Mouse (Mus musculus): ENCODE measurements around the gene Grin2b. TPM values are rescaled to one million over a fixed set of nuclear protein-coding genes. Genes with fewer than 3 reads are reported as not detected.

Grin2b gene
- polyA plus RNA-seq, 1 experiment, result 4.0 TPM

DNA sequence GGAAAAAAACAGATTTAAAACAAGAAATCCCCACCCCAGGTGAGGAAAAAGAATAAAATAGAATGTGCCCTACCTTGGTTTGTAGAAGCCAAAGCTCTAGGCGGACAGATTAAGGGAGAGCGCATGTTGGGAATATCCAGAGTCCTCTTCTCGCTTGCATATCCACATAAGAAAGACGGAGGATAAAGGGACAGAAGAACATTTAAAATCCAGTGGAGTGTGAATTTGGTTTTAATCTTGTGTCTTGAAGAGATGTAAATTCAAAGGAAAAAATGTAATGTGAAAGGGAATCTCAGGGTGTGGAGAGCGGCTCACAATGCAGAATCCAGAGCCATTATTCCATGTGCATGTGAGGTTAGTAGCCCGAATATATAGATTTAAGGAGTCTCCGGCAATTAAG is 2.0 kb downstream of the Grin2b start:
- no peaks in the 10 kb centered on the region for H3K4me1 ChIP-seq (ENCODE audit: control insufficient read depth, insufficient read depth, low read length)
- no peak for DNase-seq
- TF ChIP-seq POLR2A (IDR thresholded peaks at IDR 0.05; ENCODE audit: borderline replicate concordance, insufficient read depth, low read length) (no peak), CTCF (IDR thresholded peaks at IDR 0.05; ENCODE audit: borderline replicate concordance, insufficient read depth, low read depth, low read length) (no peak)
- no peak overlapping the region for H3K4me3 ChIP-seq (replicated peaks; ENCODE audit: insufficient read depth, low read depth, low read length)
- WGBS, result 62% methylated on average over 7 of the region's 7 CpGs
- H3K27me3 ChIP-seq (ENCODE audit: control insufficient read depth, insufficient read depth, low read length), result no peaks in the 10 kb centered on the region
- no peak overlapping the region for H3K27ac ChIP-seq (ENCODE audit: insufficient read depth, low read length)

DNA sequence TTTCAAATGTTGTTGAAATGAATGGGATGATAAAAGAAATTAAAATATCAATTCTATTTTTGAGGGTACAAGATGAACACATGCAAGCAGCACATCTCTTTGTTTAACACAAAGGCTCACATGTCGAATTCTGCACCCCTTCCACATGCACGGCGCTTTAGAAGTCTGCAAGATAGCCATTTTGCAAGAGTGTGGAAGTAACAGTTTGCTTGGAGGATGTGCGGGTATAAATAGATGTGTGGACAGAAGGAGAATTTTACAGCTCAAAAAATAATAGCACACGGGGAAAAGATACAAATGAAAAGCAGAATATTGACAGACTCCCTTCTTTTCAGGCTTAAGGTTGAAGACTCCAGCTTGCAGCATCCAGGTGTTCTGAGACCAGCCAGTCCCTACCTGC is 2.9 kb downstream of the Grin2b start:
- TF ChIP-seq CTCF (IDR thresholded peaks at IDR 0.05; ENCODE audit: borderline replicate concordance, insufficient read depth, low read depth, low read length) (no peak), POLR2A (IDR thresholded peaks at IDR 0.05; ENCODE audit: borderline replicate concordance, insufficient read depth, low read length) (no peak)
- 78% methylated on average over 5 of the region's 5 CpGs for WGBS
- Histone ChIP-seq H3K4me1 (ENCODE audit: control insufficient read depth, insufficient read depth, low read length) (no peaks in the 10 kb centered on the region), H3K27ac (ENCODE audit: insufficient read depth, low read length) (no peak overlapping the region), H3K4me3 (replicated peaks; ENCODE audit: insufficient read depth, low read depth, low read length) (no peak overlapping the region), H3K27me3 (ENCODE audit: control insufficient read depth, insufficient read depth, low read length) (no peaks in the 10 kb centered on the region)
- no peak for DNase-seq

DNA sequence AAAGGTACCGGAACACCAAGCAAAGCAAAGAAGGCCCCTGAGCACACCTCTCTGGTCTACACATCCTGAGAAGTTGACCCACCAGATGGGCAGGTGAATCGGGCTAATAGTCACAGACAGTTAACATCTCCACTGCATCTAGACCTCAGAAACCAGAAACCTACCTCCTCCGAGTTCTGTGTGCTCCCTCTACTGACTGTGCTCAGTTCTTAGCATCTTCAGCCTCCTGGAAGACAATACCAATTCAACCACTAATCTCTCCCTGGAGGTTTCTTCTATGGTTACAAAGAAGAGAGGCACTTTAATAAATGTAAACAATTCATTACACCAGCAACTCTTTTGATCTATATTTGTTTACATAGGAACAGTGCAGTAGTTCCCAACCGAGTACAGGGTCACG is 6.0 kb downstream of the Grin2b start:
- no peaks in the 10 kb centered on the region for H3K27me3 ChIP-seq (ENCODE audit: control insufficient read depth, insufficient read depth, low read length)
- WGBS, result 82% methylated on average over 5 of the region's 5 CpGs
- H3K27ac ChIP-seq (ENCODE audit: insufficient read depth, low read length), result no peak overlapping the region
- no peak for TF ChIP-seq CTCF (IDR thresholded peaks at IDR 0.05; ENCODE audit: borderline replicate concordance, insufficient read depth, low read depth, low read length)
- TF ChIP-seq POLR2A (IDR thresholded peaks at IDR 0.05; ENCODE audit: borderline replicate concordance, insufficient read depth, low read length), result no peak
- no peak overlapping the region for H3K4me3 ChIP-seq (replicated peaks; ENCODE audit: insufficient read depth, low read depth, low read length)
- DNase-seq, result no peak
- no peaks in the 10 kb centered on the region for H3K4me1 ChIP-seq (ENCODE audit: control insufficient read depth, insufficient read depth, low read length)

DNA sequence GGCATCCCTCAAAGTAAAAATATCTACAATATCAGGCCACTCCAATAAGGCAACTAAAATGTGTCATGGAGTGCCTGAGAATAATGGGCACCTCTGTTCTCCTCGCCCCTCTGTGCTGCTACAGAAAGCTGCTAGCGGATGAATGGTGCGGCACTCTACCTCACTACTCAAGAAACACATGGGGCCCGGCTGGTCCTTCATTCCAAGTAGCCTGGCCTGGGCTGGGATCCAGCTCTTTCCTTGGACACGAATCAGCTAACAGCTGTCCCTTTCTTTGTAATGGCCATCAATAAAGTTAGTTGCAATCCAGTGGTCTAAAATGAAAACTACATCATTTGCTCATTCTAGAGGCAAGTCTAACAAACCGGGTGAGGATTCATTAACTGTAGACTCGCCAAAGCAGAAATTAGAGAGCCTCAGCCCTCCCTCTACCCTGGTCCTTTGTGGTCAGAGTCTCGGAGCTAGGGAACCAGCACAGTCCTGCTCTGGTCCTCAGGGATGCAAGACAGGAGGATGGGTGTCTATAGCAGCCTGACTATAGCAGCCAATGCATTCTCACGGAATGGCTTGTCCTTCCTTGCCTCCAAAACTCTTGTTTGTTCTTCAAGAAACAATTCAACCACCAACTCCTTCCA is 7.8 kb downstream of the Grin2b start:
- DNase-seq, result peak; percentile 22 to 24
- Histone ChIP-seq H3K4me3 (replicated peaks; ENCODE audit: insufficient read depth, low read depth, low read length) (no peak overlapping the region), H3K4me1 (ENCODE audit: control insufficient read depth, insufficient read depth, low read length) (no peaks in the 10 kb centered on the region), H3K27me3 (ENCODE audit: control insufficient read depth, insufficient read depth, low read length) (no peaks in the 10 kb centered on the region), H3K27ac (ENCODE audit: insufficient read depth, low read length) (no peak overlapping the region)
- no peak for TF ChIP-seq CTCF (IDR thresholded peaks at IDR 0.05; ENCODE audit: borderline replicate concordance, insufficient read depth, low read depth, low read length)
- 38% methylated on average over 9 of the region's 9 CpGs for WGBS

DNA sequence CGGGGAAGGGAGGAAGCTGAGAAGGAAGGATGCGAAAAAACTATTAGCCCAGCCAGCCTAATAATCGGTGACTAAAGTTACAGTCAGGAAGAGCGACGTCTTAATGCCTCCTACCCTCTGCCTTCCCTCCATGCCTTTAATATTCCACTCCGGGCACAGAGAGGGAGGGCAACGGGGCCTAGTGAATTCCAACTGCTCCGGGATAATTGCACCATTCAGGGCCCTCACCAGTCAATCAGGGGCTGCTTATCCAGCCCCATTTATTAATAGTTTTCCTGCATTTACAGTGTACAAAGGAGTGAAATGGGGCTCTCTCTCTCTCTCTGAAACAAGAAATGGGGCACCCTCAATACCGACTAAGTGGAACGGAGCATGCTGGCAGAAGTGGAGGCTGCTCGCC is 11.2 kb downstream of the Grin2b start:
- 77% methylated on average over 11 of the region's 11 CpGs for WGBS
- Histone ChIP-seq H3K27me3 (ENCODE audit: control insufficient read depth, insufficient read depth, low read length) (no peaks in the 10 kb centered on the region), H3K4me1 (ENCODE audit: control insufficient read depth, insufficient read depth, low read length) (no peaks in the 10 kb centered on the region), H3K4me3 (replicated peaks; ENCODE audit: insufficient read depth, low read depth, low read length) (no peak overlapping the region), H3K27ac (ENCODE audit: insufficient read depth, low read length) (no peak overlapping the region)
- peak in 1 of 2 experiments; percentile 12 for DNase-seq
- TF ChIP-seq CTCF (IDR thresholded peaks at IDR 0.05; ENCODE audit: borderline replicate concordance, insufficient read depth, low read depth, low read length), result no peak
- TF ChIP-seq POLR2A (IDR thresholded peaks at IDR 0.05; ENCODE audit: borderline replicate concordance, insufficient read depth, low read length), result no peak

DNA sequence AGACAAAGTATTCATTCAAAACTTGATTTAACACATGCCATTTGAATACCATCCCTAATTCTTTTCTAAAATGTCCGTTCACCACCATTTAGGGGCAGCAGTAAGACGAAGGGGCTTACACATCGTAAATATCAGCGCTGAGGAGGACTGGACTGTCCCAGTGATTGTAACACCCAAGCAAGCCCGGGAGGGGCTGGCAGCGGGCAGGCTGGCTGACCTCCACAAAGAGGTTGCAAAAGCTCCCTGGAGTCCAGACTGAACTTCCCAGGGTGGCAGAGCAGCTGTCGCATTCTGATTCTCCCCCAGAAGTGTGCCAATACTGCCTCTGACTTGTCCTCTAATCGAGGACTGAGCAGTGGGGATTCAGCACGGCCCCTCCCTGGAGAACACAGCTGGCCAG is 19.9 kb downstream of the Grin2b start:
- H3K4me3 ChIP-seq (replicated peaks; ENCODE audit: insufficient read depth, low read depth, low read length), result no peak overlapping the region
- no peak for TF ChIP-seq POLR2A (IDR thresholded peaks at IDR 0.05; ENCODE audit: borderline replicate concordance, insufficient read depth, low read length)
- TF ChIP-seq CTCF (IDR thresholded peaks at IDR 0.05; ENCODE audit: borderline replicate concordance, insufficient read depth, low read depth, low read length), result no peak
- 24% methylated on average over 9 of the region's 9 CpGs for WGBS

DNA sequence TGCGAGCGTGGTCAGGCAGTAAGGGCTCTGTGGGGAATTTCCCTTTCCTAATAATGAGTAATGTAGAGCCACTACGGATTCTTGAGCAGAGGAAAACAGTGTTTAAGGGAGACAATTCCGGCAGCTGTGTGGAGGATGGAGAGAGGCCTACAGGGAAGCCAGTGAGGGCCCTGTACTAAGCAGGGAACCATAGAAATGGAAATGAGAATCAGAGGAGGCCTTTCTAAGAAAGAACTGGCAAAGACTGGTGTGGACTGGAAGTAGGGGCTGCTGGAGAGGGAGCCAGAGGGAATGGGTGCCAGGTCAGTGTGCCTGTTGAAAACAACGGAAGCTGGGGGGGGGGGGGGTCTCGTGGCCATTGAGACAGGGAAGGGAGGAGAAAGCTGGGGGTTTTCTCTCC is 23.2 kb downstream of the Grin2b start:
- peaks cover 3% of the 10 kb centered on the region; the same call in 1 of the 2 replicates for H3K4me1 ChIP-seq (ENCODE audit: control insufficient read depth, insufficient read depth, low read length)
- TF ChIP-seq POLR2A (IDR thresholded peaks at IDR 0.05; ENCODE audit: borderline replicate concordance, insufficient read depth, low read length) (no peak), CTCF (IDR thresholded peaks at IDR 0.05; ENCODE audit: borderline replicate concordance, insufficient read depth, low read depth, low read length) (no peak)
- WGBS, result 51% methylated on average over 6 of the region's 6 CpGs
- no peak overlapping the region for H3K4me3 ChIP-seq (replicated peaks; ENCODE audit: insufficient read depth, low read depth, low read length)
- H3K27ac ChIP-seq (ENCODE audit: insufficient read depth, low read length), result no peak overlapping the region
- peaks cover 1% of the 10 kb centered on the region; the same call in 1 of the 2 replicates for H3K27me3 ChIP-seq (ENCODE audit: control insufficient read depth, insufficient read depth, low read length)
- DNase-seq, result peak in 1 of 2 experiments; percentile 19

More for the DNA sequence above, 19.9 kb downstream of the Grin2b start:
- DNase-seq, result peak in 1 of 2 experiments; percentile 12
- Histone ChIP-seq H3K4me1 (ENCODE audit: control insufficient read depth, insufficient read depth, low read length) (peaks cover 3% of the 10 kb centered on the region; the same call in 1 of the 2 replicates), H3K27me3 (ENCODE audit: control insufficient read depth, insufficient read depth, low read length) (peaks cover 1% of the 10 kb centered on the region; the same call in 1 of the 2 replicates), H3K27ac (ENCODE audit: insufficient read depth, low read length) (no peak overlapping the region)

DNA sequence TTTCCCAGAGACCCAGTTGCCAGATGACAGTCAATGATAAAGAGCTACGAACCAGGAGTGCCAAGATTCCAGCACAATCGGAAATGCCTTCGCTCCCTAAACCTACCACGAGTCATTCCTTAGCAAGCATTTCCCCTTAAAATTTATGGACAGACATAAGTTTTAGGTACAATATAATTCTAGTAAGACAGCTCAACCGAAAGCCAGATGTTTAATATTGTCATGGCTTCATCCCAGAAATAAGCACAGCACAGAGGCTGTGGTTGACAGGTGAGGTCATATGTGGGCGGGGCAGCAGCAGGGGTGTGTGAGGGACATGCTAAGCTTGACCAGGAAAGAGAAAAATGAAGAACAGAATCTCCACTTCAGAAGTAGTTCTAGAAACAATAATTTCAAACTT is 33.3 kb downstream of the Grin2b start:
- Histone ChIP-seq H3K4me3 (replicated peaks; ENCODE audit: insufficient read depth, low read depth, low read length) (no peak overlapping the region), H3K4me1 (ENCODE audit: control insufficient read depth, insufficient read depth, low read length) (no peaks in the 10 kb centered on the region), H3K27ac (ENCODE audit: insufficient read depth, low read length) (no peak overlapping the region), H3K27me3 (ENCODE audit: control insufficient read depth, insufficient read depth, low read length) (no peaks in the 10 kb centered on the region)
- TF ChIP-seq POLR2A (IDR thresholded peaks at IDR 0.05; ENCODE audit: borderline replicate concordance, insufficient read depth, low read length) (no peak), CTCF (IDR thresholded peaks at IDR 0.05; ENCODE audit: borderline replicate concordance, insufficient read depth, low read depth, low read length) (no peak)
- DNase-seq, result no peak
- WGBS, result 94% methylated on average over 6 of the region's 6 CpGs

Data from cerebellum, adult 2 months (tissue).